Mouse (Mus musculus): Measurements from ENCODE around the gene Kcnq2. TPM values are rescaled to one million over a fixed set of nuclear protein-coding genes. Genes with fewer than 3 reads are reported as not detected.

Kcnq2 gene
- total RNA-seq, 2 experiments from 2014 or later, result not detected

- ATAC-seq (replicated peaks; ENCODE audit: low FRiP score, low TSS enrichment, poor library complexity, severe bottlenecking), result no peak
These were observed 82.9 kb downstream of the Kcnq2 start for GRCm38 (mm10) chr2:181052171-181052570.

GRCm38 (mm10) chr2:181048986-181049385 is 86.1 kb downstream of the Kcnq2 start:
- ATAC-seq (replicated peaks; ENCODE audit: low FRiP score, low TSS enrichment, poor library complexity, severe bottlenecking), result no peak

GRCm38 (mm10) chr2:181048252-181048945 is 86.7 kb downstream of the Kcnq2 start:
- ATAC-seq (replicated peaks; ENCODE audit: low FRiP score, low TSS enrichment, poor library complexity, severe bottlenecking), result no peak

GRCm38 (mm10) chr2:181044001-181044400 is 91.1 kb downstream of the Kcnq2 start:
- ATAC-seq (replicated peaks; ENCODE audit: low FRiP score, low TSS enrichment, poor library complexity, severe bottlenecking), result no peak

- ATAC-seq (replicated peaks; ENCODE audit: low FRiP score, low TSS enrichment, poor library complexity, severe bottlenecking), result no peak
These were observed 91.7 kb downstream of the Kcnq2 start, which contains the start of gene Chrna4 for GRCm38 (mm10) chr2:181043437-181043836. TSS of gene Chrna4 (minus strand) at chr2:181043546.

- no peak for ATAC-seq (replicated peaks; ENCODE audit: low FRiP score, low TSS enrichment, poor library complexity, severe bottlenecking)
These were observed 92.7 kb downstream of the Kcnq2 start for GRCm38 (mm10) chr2:181042376-181042775.

GRCm38 (mm10) chr2:181041941-181042340 is 93.2 kb downstream of the Kcnq2 start:
- no peak for ATAC-seq (replicated peaks; ENCODE audit: low FRiP score, low TSS enrichment, poor library complexity, severe bottlenecking)

GRCm38 (mm10) chr2:181039356-181039680 is 95.8 kb downstream of the Kcnq2 start:
- ATAC-seq (replicated peaks; ENCODE audit: low FRiP score, low TSS enrichment, poor library complexity, severe bottlenecking), result no peak

- ATAC-seq (replicated peaks; ENCODE audit: low FRiP score, low TSS enrichment, poor library complexity, severe bottlenecking), result no peak
These were observed 96.3 kb downstream of the Kcnq2 start for GRCm38 (mm10) chr2:181038644-181039355.

GRCm38 (mm10) chr2:181036561-181036960 is 98.5 kb downstream of the Kcnq2 start:
- no peak for ATAC-seq (replicated peaks; ENCODE audit: low FRiP score, low TSS enrichment, poor library complexity, severe bottlenecking)

- no peak for ATAC-seq (replicated peaks; ENCODE audit: low FRiP score, low TSS enrichment, poor library complexity, severe bottlenecking)
These were observed 99.9 kb downstream of the Kcnq2 start for GRCm38 (mm10) chr2:181035186-181035585.

- ATAC-seq (replicated peaks; ENCODE audit: low FRiP score, low TSS enrichment, poor library complexity, severe bottlenecking), result no peak
These were observed 101.8 kb downstream of the Kcnq2 start for GRCm38 (mm10) chr2:181033310-181033709.

GRCm38 (mm10) chr2:181032407-181032806 is 102.7 kb downstream of the Kcnq2 start:
- ATAC-seq (replicated peaks; ENCODE audit: low FRiP score, low TSS enrichment, poor library complexity, severe bottlenecking), result no peak

- ATAC-seq (replicated peaks; ENCODE audit: low FRiP score, low TSS enrichment, poor library complexity, severe bottlenecking), result no peak
These were observed 103.6 kb downstream of the Kcnq2 start for GRCm38 (mm10) chr2:181031406-181031934.

Other genes with a start within 250 kb of the Kcnq2 start
- 58.9 and 67.4 TPM in 2 replicates for gene Ythdf1, start 214.4 kb downstream of the Kcnq2 start, total RNA-seq (2014; fragmentation: Nextera tagmentation)
- 26.4 and 38.3 TPM in 2 replicates for gene Ythdf1, start 214.4 kb downstream of the Kcnq2 start, total RNA-seq (2017)
- gene Birc7, start 206.3 kb downstream of the Kcnq2 start, total RNA-seq (2014; fragmentation: Nextera tagmentation), result not detected in 2 replicates
- gene Birc7, start 206.3 kb downstream of the Kcnq2 start, total RNA-seq (2017), result not detected in 2 replicates
- not detected in 2 replicates for gene Nkain4, start 180.6 kb downstream of the Kcnq2 start, total RNA-seq (2014; fragmentation: Nextera tagmentation)
- not detected in 2 replicates for gene Nkain4, start 180.6 kb downstream of the Kcnq2 start, total RNA-seq (2017)
- 35.0 and 41.9 TPM in 2 replicates for gene Arfgap1, start 168.1 kb downstream of the Kcnq2 start, total RNA-seq (2014; fragmentation: Nextera tagmentation)
- 27.1 and 32.0 TPM in 2 replicates for gene Arfgap1, start 168.1 kb downstream of the Kcnq2 start, total RNA-seq (2017)
- gene Col20a1, start 148.8 kb downstream of the Kcnq2 start, total RNA-seq (2014; fragmentation: Nextera tagmentation), result 0.79 TPM in 1 of 2 replicates, not detected in the other
- 0.38 and 0.42 TPM in 2 replicates for gene Col20a1, start 148.8 kb downstream of the Kcnq2 start, total RNA-seq (2017)
- not detected in 2 replicates for gene Chrna4, start 91.8 kb downstream of the Kcnq2 start, total RNA-seq (2014; fragmentation: Nextera tagmentation)
- not detected in 2 replicates for gene Chrna4, start 91.8 kb downstream of the Kcnq2 start, total RNA-seq (2017)
- gene Eef1a2, start 21.7 kb upstream of the Kcnq2 start, total RNA-seq (2014; fragmentation: Nextera tagmentation), result not detected in 2 replicates
- gene Eef1a2, start 21.7 kb upstream of the Kcnq2 start, total RNA-seq (2017), result not detected in 2 replicates
- 73.6 and 95.2 TPM in 2 replicates for gene Ppdpf, start 51.9 kb upstream of the Kcnq2 start, total RNA-seq (2014; fragmentation: Nextera tagmentation)
- gene Ppdpf, start 51.9 kb upstream of the Kcnq2 start, total RNA-seq (2017), result 67.4 and 68.6 TPM in 2 replicates
- not detected in 2 replicates for gene Ptk6, start 67.5 kb upstream of the Kcnq2 start, total RNA-seq (2014; fragmentation: Nextera tagmentation)
- not detected in 2 replicates for gene Ptk6, start 67.5 kb upstream of the Kcnq2 start, total RNA-seq (2017)
- not detected in 2 replicates for gene Srms, start 77.9 kb upstream of the Kcnq2 start, total RNA-seq (2014; fragmentation: Nextera tagmentation)
- gene Srms, start 77.9 kb upstream of the Kcnq2 start, total RNA-seq (2017), result not detected in 2 replicates
- not detected in 2 replicates for gene Fndc11, start 84.7 kb upstream of the Kcnq2 start, total RNA-seq (2014; fragmentation: Nextera tagmentation)
- not detected in 2 replicates for gene Fndc11, start 84.7 kb upstream of the Kcnq2 start, total RNA-seq (2017)
- gene Helz2, start 106.7 kb upstream of the Kcnq2 start, total RNA-seq (2014; fragmentation: Nextera tagmentation), result 16.1 and 18.0 TPM in 2 replicates
- gene Helz2, start 106.7 kb upstream of the Kcnq2 start, total RNA-seq (2017), result 4.9 and 5.4 TPM in 2 replicates
- gene Gmeb2, start 152.7 kb upstream of the Kcnq2 start, total RNA-seq (2014; fragmentation: Nextera tagmentation), result 20.7 and 21.3 TPM in 2 replicates
- gene Gmeb2, start 152.7 kb upstream of the Kcnq2 start, total RNA-seq (2017), result 8.5 and 9.4 TPM in 2 replicates
- not detected in 2 replicates for gene Stmn3, start 179.2 kb upstream of the Kcnq2 start, total RNA-seq (2014; fragmentation: Nextera tagmentation)
- not detected in 2 replicates for gene Stmn3, start 179.2 kb upstream of the Kcnq2 start, total RNA-seq (2017)
- gene Rtel1, start 184.4 kb upstream of the Kcnq2 start, total RNA-seq (2014; fragmentation: Nextera tagmentation), result 110 and 144 TPM in 2 replicates
- gene Rtel1, start 184.4 kb upstream of the Kcnq2 start, total RNA-seq (2017), result 45.6 and 78.9 TPM in 2 replicates
- 20.3 and 25.2 TPM in 2 replicates for gene Zgpat, start 229.6 kb upstream of the Kcnq2 start, total RNA-seq (2014; fragmentation: Nextera tagmentation)
- 26.2 and 45.0 TPM in 2 replicates for gene Zgpat, start 229.6 kb upstream of the Kcnq2 start, total RNA-seq (2017)
- gene Arfrp1, start 230.1 kb upstream of the Kcnq2 start, total RNA-seq (2014; fragmentation: Nextera tagmentation), result 53.3 and 66.5 TPM in 2 replicates
- 52.8 and 72.9 TPM in 2 replicates for gene Arfrp1, start 230.1 kb upstream of the Kcnq2 start, total RNA-seq (2017)
- gene Lime1, start 244.8 kb upstream of the Kcnq2 start, total RNA-seq (2014; fragmentation: Nextera tagmentation), result 31.0 and 50.4 TPM in 2 replicates
- gene Lime1, start 244.8 kb upstream of the Kcnq2 start, total RNA-seq (2017), result 19.8 and 26.8 TPM in 2 replicates